Mouse (Mus musculus) hindbrain, embryonic 16.5 days (tissue): ENCODE results near the gene Olfr644. TPM values are rescaled to one million over a fixed set of nuclear protein-coding genes. Genes with fewer than 3 reads are reported as not detected.

Experiments
- ATAC-seq: fragments of 200-750 bp; cut with Nextera tagmentation; 2 replicates; pipeline ENCODE4 v1.8.0; 2017; ENCODE audit warnings: moderate TSS enrichment, moderate library complexity
- H3K27ac ChIP-seq: fragments of 300-500 bp; sonication (generic); 2 replicates; pipeline ENCODE4 v1.5.1; 2014; ENCODE audit warnings: low read depth, mild to moderate bottlenecking, control low read depth, low read length, moderate library complexity
- H3K27me3 ChIP-seq: fragments of 300-500 bp; sonication (generic); replicated peaks from 2 replicates; pipeline ENCODE4 v1.6.1; 2014; ENCODE audit warnings: low read length; ENCODE audit not compliant: control insufficient read depth, insufficient read depth
- H3K36me3 ChIP-seq: fragments of 300-500 bp; sonication (generic); 2 replicates; pipeline ENCODE4 v1.6.1; 2014; ENCODE audit warnings: mild to moderate bottlenecking, low read length, moderate library complexity, mixed read lengths; ENCODE audit not compliant: control insufficient read depth, insufficient read depth
- H3K4me1 ChIP-seq: fragments of 300-500 bp; sonication (generic); 2 replicates; pipeline ENCODE4 v1.6.1; 2014; ENCODE audit warnings: low read depth, low read length; ENCODE audit not compliant: control insufficient read depth, insufficient read depth
- H3K4me2 ChIP-seq: fragments of 300-500 bp; sonication (generic); 2 replicates; pipeline ENCODE4 v1.6.1; 2014; ENCODE audit warnings: mild to moderate bottlenecking, low read length, control low read depth, moderate library complexity
- H3K4me3 ChIP-seq: fragments of 300-500 bp; sonication (generic); 2 replicates; pipeline ENCODE4 v1.5.1; 2014; ENCODE audit warnings: mild to moderate bottlenecking, low read length, control low read depth, moderate library complexity
- H3K9ac ChIP-seq: fragments of 300-500 bp; sonication (generic); 2 replicates; pipeline ENCODE4 v1.6.1; 2014; ENCODE audit warnings: low read depth, mild to moderate bottlenecking, control low read depth, low read length, moderate library complexity
- H3K9me3 ChIP-seq: fragments of 300-500 bp; sonication (generic); 2 replicates; pipeline ENCODE4 v1.6.1; 2014; ENCODE audit warnings: mild to moderate bottlenecking, low read length, moderate library complexity; ENCODE audit not compliant: control insufficient read depth
- WGBS: fragments of 180-500 bp; shearing (Covaris S2); extraction: QIAGEN DNeasy Blood & Tissue Kit; methylation state at CpG from one replicate; pipeline ENCODE4 v1.1.7; 2014; 5-methylcytosine and 5-hydroxymethylcytosine counted together
- polyA plus RNA-seq: library from polyadenylated mRNA; unstranded; fragments of >200 nt; fragmentation: Nextera tagmentation; extraction: Ambion mirVana; gene quantifications from 2 replicates; pipeline ENCODE4 v1.2.1, GENCODE M21; 2015

Gene Olfr644
- polyA plus RNA-seq, result not detected in 2 replicates

DNA sequence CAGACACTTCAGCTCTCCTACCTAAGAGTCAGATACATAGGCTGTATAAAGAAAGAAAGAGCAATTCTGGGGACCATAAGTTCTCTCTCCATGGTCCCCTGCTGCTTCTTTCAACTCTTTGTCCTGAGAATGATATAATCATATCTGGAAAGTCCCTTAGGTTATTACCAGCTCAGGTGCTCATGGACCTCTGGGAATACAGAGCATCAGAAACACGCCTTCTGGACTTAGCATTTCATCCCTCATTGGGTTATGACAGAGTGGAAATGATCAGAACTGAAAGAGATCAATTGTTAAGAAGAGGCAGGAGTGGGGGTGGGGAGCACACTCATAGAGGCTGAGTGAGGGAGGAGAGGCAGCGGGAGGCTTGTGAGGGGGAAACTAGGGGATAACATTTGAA, at the start of gene Olfr644:
TSS of gene Olfr644 (minus strand) at position 101 of the 400 bp plus-strand sequence.
- H3K27ac ChIP-seq, result no peak within 1 kb of the TSS
- H3K9ac ChIP-seq, result no peak within 1 kb of the TSS
- no peak within 1 kb of the TSS for H3K4me3 ChIP-seq
- H3K36me3 ChIP-seq, result no peaks in the 10 kb centered on the region
- H3K27me3 ChIP-seq, result no peaks in the 10 kb centered on the region
- WGBS, result 73% methylated on average over 2 of the region's 2 CpGs
- ATAC-seq, result no peak
- peaks cover 3% of the 10 kb centered on the region; the same call in 1 of the 2 replicates for H3K9me3 ChIP-seq
- H3K4me1 ChIP-seq, result no peaks in the 10 kb centered on the region
- no peak within 1 kb of the TSS for H3K4me2 ChIP-seq

DNA sequence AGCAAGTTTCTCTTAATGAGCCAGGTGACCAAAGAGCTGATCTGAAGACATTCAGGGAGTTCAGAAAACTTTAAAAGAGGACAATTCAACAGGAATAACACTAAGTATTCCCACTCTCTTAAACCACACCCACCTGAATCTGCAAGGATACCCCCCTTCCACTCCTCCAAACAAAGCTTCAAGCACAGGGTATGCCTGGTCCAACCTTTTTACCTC, 33.0 kb upstream of the Olfr644 start, which contains the start of gene Olfr646:
TSS of gene Olfr646 (plus strand) at position 117 of the 216 bp plus-strand sequence.
- Histone ChIP-seq H3K9ac (no peak within 1 kb of the TSS), H3K9me3 (no peaks in the 10 kb centered on the region), H3K27ac (no peak within 1 kb of the TSS), H3K36me3 (no peaks in the 10 kb centered on the region), H3K4me1 (no peaks in the 10 kb centered on the region), H3K27me3 (no peaks in the 10 kb centered on the region), H3K4me3 (no peak within 1 kb of the TSS), H3K4me2 (no peak within 1 kb of the TSS)
- no peak for ATAC-seq

DNA sequence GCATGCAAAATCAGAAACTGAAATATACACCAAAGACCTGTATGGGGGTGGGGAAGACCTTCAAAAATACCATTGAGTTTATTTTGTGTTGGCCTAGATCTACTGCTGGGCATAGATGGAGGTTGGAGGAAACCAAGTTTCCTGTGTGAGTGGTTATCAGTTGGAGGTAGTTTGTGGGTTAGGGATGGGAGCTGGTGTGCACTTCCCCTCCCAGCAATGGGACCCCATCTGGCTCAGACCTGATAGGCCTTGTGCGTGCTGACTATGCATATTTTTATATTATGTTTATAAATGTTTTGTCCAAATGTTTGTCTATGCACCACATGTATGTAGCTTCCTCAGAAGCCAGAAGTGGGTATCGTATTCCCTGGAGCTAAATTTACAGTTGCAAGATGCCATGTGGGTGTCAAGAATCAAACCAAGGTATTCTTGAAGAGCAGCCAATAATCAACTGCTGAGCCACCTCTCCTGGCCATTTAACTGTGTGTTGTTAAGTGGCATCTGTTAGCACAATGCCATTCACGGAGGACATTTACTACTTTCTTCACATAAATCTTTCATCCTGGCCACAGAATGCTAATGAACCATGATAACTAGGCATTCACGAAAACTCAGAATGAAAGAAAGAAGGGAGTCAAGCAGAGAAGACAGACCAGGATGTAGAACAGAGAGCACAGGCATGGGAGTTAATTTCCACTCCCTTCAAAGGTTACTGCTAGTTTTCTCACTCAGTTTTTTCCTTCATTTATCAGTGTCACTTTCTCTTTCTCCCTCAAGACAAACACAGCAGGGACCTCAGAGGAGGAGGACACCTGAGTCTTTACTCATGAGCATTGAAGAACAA, 32.5 kb upstream of the Olfr644 start:
- Histone ChIP-seq H3K9me3 (no peaks in the 10 kb centered on the region), H3K4me1 (no peaks in the 10 kb centered on the region), H3K27me3 (no peaks in the 10 kb centered on the region), H3K27ac (no peak overlapping the region), H3K9ac (no peak overlapping the region), H3K36me3 (no peaks in the 10 kb centered on the region), H3K4me3 (no peak overlapping the region), H3K4me2 (no peak overlapping the region)
- no peak for ATAC-seq
- WGBS, result 49% methylated on average over 4 of the region's 4 CpGs

DNA sequence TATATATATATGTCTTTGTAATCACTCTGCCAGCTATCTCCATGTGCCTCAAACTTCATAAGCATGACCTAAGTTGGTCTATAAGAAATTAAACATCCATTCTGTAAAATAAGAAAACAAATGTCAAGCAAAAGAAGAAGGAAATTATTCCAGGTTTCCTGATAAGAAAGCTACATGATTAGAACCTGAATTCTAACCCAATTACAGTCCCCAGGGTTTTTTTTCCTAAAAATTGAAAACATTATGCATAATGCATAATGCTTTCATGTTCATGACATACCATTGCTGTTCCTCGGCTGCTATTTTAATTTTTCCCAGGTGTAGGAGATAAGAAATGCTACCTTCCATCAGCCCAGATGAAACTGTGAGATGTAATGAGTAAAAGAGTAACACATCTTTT, 13.7 kb upstream of the Olfr644 start, which contains the start of gene Olfr645:
TSS of gene Olfr645 (minus strand) at position 101 of the 400 bp plus-strand sequence.
- 86% methylated on average over 1 of the region's 1 CpGs for WGBS
- no peaks in the 10 kb centered on the region for H3K36me3 ChIP-seq
- H3K27ac ChIP-seq, result no peak within 1 kb of the TSS
- H3K9me3 ChIP-seq, result no peaks in the 10 kb centered on the region
- no peak for ATAC-seq
- H3K9ac ChIP-seq, result no peak within 1 kb of the TSS
- no peaks in the 10 kb centered on the region for H3K27me3 ChIP-seq
- H3K4me2 ChIP-seq, result no peak within 1 kb of the TSS
- no peak within 1 kb of the TSS for H3K4me3 ChIP-seq
- no peaks in the 10 kb centered on the region for H3K4me1 ChIP-seq

DNA sequence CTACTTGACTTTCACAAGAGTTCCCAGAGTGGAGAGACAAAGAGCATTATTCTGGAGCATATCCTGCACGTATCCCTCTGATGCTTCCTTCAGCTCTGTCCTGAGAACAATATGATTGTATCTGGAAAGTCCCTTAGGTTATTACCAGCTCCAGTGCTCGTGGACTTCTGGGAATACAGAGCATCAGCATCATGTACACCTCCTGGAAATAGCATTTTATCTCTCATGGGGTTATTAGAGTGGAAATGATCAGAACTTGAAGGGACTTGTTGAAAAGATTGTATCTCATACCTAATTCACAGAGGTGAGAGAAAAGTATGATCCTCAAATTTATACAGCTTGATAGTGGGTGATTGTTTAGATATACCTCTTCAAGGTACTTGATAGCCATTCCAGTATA, 10.3 kb downstream of the Olfr644 start, which contains the start of gene 4930516K23Rik:
TSS of gene 4930516K23Rik (minus strand) at position 101 of the 400 bp plus-strand sequence.
- no peak within 1 kb of the TSS for H3K9ac ChIP-seq
- no peaks in the 10 kb centered on the region for H3K27me3 ChIP-seq
- no peak for ATAC-seq
- H3K4me2 ChIP-seq, result no peak within 1 kb of the TSS
- WGBS, result 56% methylated on average over 2 of the region's 2 CpGs
- no peak within 1 kb of the TSS for H3K27ac ChIP-seq
- no peaks in the 10 kb centered on the region for H3K4me1 ChIP-seq
- no peak within 1 kb of the TSS for H3K4me3 ChIP-seq
- no peaks in the 10 kb centered on the region for H3K36me3 ChIP-seq
- H3K9me3 ChIP-seq, result no peaks in the 10 kb centered on the region

DNA sequence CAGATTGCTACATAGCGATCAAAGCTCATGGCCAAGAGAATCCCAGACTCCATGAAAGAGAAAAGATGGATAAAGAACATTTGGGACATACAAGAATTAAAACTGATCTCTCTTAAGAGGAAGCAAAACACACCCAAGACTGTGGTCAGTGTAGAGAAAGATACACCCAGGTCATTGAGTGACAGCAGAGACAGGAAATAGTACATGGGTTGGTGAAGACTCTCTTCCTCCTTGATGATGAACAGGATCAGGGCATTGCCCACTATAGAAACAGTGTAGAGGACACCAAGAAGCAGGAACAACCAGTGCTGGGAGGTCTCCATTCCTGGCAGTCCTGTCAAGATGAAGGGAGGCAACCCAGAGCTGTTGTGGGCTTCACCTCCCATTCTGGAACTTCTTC, 12.5 kb downstream of the Olfr644 start:
- ATAC-seq, result no peak
- H3K4me1 ChIP-seq, result no peaks in the 10 kb centered on the region
- H3K4me2 ChIP-seq, result no peak overlapping the region
- no peaks in the 10 kb centered on the region for H3K36me3 ChIP-seq
- H3K27ac ChIP-seq, result no peak overlapping the region
- no peak overlapping the region for H3K4me3 ChIP-seq
- WGBS, result 82% methylated on average over 1 of the region's 1 CpGs
- H3K27me3 ChIP-seq, result no peaks in the 10 kb centered on the region
- H3K9me3 ChIP-seq, result no peaks in the 10 kb centered on the region
- no peak overlapping the region for H3K9ac ChIP-seq

DNA sequence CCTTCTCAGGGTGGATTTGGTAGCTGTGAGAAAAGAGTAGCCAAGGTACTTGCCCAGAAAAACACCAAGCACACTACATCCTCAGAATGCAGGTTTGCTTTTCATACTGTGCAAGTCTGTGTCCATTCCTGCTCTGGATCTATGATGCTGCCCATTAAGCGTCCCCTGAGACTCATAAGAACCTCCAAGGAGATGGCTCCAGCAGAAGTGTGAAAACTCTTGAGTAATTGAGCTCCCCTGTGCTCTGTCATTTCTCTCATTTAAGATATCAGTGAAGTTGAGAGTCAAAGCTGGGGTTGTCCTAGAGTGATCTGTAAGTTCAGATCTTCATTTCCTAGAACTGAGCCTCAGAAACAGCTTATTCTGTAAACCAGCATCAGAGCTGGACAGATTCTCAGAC, 19.1 kb downstream of the Olfr644 start, which contains the start of gene Olfr642:
TSS of gene Olfr642 (minus strand) at position 101 of the 400 bp plus-strand sequence.
- H3K27ac ChIP-seq, result no peak within 1 kb of the TSS
- 84% methylated on average over 1 of the region's 1 CpGs for WGBS
- no peaks in the 10 kb centered on the region for H3K36me3 ChIP-seq
- H3K9me3 ChIP-seq, result no peaks in the 10 kb centered on the region
- no peaks in the 10 kb centered on the region for H3K27me3 ChIP-seq
- H3K4me3 ChIP-seq, result no peak within 1 kb of the TSS
- no peak within 1 kb of the TSS for H3K9ac ChIP-seq
- no peaks in the 10 kb centered on the region for H3K4me1 ChIP-seq
- ATAC-seq, result no peak
- no peak within 1 kb of the TSS for H3K4me2 ChIP-seq

DNA sequence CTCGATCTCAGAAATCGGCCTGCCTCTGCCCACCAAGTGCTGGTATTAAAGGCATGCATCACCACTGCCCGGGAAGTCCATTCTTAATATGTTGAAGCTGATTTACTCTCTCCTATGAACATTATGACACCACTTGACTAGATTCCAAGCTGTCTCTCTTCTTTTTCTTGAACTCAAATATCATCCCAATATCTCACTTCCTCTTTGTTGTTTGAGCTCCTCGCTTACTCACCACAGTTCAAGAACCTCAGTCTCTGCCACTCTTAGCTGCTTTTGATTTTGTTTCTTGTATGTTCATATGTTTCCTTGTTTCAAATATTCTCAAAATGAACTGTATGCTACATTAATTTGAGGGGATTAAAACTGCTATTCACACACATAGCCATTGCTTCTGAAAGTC, 20.9 kb downstream of the Olfr644 start:
- Histone ChIP-seq H3K27ac (no peak overlapping the region), H3K4me1 (no peaks in the 10 kb centered on the region)

DNA sequence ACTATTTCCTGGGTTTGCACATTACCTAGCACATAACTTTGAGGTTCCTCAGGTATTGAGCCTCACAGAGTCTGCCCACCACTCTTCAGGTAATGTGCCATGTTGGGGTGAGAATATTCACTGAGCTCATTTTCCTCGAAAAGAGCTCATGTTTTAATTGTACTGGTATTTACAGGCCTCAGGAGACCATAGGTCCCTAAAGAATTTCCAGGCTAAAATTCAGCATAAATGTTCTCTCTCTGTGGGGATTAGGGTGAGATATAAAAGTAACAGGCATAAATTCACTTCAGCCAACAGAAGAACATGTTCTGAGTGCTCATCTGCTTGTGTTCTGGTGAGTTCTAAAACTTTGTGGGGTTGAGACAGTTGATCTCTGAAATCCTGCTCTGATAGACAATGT, 36.5 kb downstream of the Olfr644 start, which contains the start of gene Olfr641:
TSS of gene Olfr641 (plus strand) at position 301 of the 400 bp plus-strand sequence.
- Histone ChIP-seq H3K4me3 (no peak within 1 kb of the TSS), H3K4me2 (no peak within 1 kb of the TSS), H3K4me1 (no peaks in the 10 kb centered on the region), H3K9me3 (no peaks in the 10 kb centered on the region), H3K36me3 (no peaks in the 10 kb centered on the region), H3K27me3 (no peaks in the 10 kb centered on the region), H3K27ac (no peak within 1 kb of the TSS), H3K9ac (no peak within 1 kb of the TSS)
- ATAC-seq, result no peak
- 86% methylated on average over 1 of the region's 1 CpGs for WGBS

More for the DNA sequence above, 20.9 kb downstream of the Olfr644 start:
- H3K9me3 ChIP-seq, result no peaks in the 10 kb centered on the region
- no peak for ATAC-seq
- WGBS, result 93% methylated on average over 4 of the region's 4 CpGs
- no peak overlapping the region for H3K9ac ChIP-seq
- no peak overlapping the region for H3K4me3 ChIP-seq
- H3K4me2 ChIP-seq, result no peak overlapping the region
- no peaks in the 10 kb centered on the region for H3K27me3 ChIP-seq
- H3K36me3 ChIP-seq, result no peaks in the 10 kb centered on the region
